Mouse (Mus musculus) midbrain, embryonic 12.5 days (tissue): ENCODE results near the gene Gja5. TPM values are rescaled to one million over a fixed set of nuclear protein-coding genes. Genes with fewer than 3 reads are reported as not detected.
A peak's percentile ranks its signal among the peaks of the same experiment; 100 is the strongest.

Source experiments
- ATAC-seq: fragments of 200-750 bp; cut with Nextera tagmentation; 2 replicates; pipeline ENCODE4 v1.8.0; 2017; ENCODE audit warnings: low read depth, moderate TSS enrichment, moderate library complexity; ENCODE audit not compliant: low FRiP score
- H3K27ac ChIP-seq: fragments of 300-500 bp; sonication (generic); replicated peaks from 2 replicates; pipeline ENCODE4 v1.5.1; 2016; ENCODE audit warnings: mild to moderate bottlenecking
- H3K27me3 ChIP-seq: fragments of 300-500 bp; sonication (generic); 2 replicates; pipeline ENCODE4 v1.6.1; 2016; ENCODE audit warnings: mild to moderate bottlenecking
- H3K36me3 ChIP-seq: fragments of 300-500 bp; sonication (generic); 2 replicates; pipeline ENCODE4 v1.6.1; 2016
- H3K4me1 ChIP-seq: fragments of 300-500 bp; sonication (generic); 2 replicates; pipeline ENCODE4 v1.6.1; 2016
- H3K4me2 ChIP-seq: fragments of 300-500 bp; sonication (generic); replicated peaks from 2 replicates; pipeline ENCODE4 v1.6.1; 2016; ENCODE audit warnings: mild to moderate bottlenecking, moderate library complexity
- H3K4me3 ChIP-seq: fragments of 300-500 bp; sonication (generic); 2 replicates; pipeline ENCODE4 v1.5.1; 2016; ENCODE audit warnings: mild to moderate bottlenecking
- H3K9ac ChIP-seq: fragments of 300-500 bp; sonication (generic); replicated peaks from 2 replicates; pipeline ENCODE4 v1.6.1; 2016; ENCODE audit warnings: mild to moderate bottlenecking, moderate library complexity
- H3K9me3 ChIP-seq: fragments of 300-500 bp; sonication (generic); 2 replicates; pipeline ENCODE4 v1.6.1; 2016; ENCODE audit warnings: mild to moderate bottlenecking
- WGBS: fragments of 180-500 bp; shearing (Covaris S2); methylation state at CpG from one replicate; pipeline ENCODE4 v1.1.7; 2016; 5-methylcytosine and 5-hydroxymethylcytosine counted together
- polyA plus RNA-seq: library from polyadenylated mRNA; unstranded; fragments of >200 nt; fragmentation: Nextera tagmentation; extraction: Ambion mirVana; gene quantifications from 2 replicates; pipeline ENCODE4 v1.2.1, GENCODE M21; 2016

Gja5 gene
- 4.7 and 5.4 TPM in 2 replicates for polyA plus RNA-seq

- Histone ChIP-seq H3K27ac (no peak within 1 kb of the TSS), H3K27me3 (peaks cover 17% of the 10 kb centered on the region), H3K36me3 (no peaks in the 10 kb centered on the region), H3K4me2 (peak within 1 kb of the TSS; percentile 67), H3K9ac (peak within 1 kb of the TSS; percentile 76), H3K9me3 (no peaks in the 10 kb centered on the region), H3K4me1 (peaks cover 10% of the 10 kb centered on the region), H3K4me3 (peak within 1 kb of the TSS; percentile 80)
- 13% methylated on average over 14 of the region's 14 CpGs for WGBS
- ATAC-seq, result no peak
Observed at GRCm38 (mm10) chr3:96904393-96904792, at the start of gene Gja5. Gene Gja5, plus strand, starts transcription at chr3:96904693.

GRCm38 (mm10) chr3:96855833-96856232 is 48.7 kb upstream of the Gja5 start:
- Histone ChIP-seq H3K9ac (no peak overlapping the region), H3K9me3 (no peaks in the 10 kb centered on the region), H3K4me2 (no peak overlapping the region), H3K27ac (no peak overlapping the region), H3K4me3 (no peak overlapping the region), H3K36me3 (0 out of 2 replicates have a peak, but pooled peaks cover 7% of the 10 kb centered on the region), H3K4me1 (no peaks in the 10 kb centered on the region), H3K27me3 (no peaks in the 10 kb centered on the region)
- no peak for ATAC-seq
- WGBS, result 84% methylated on average over 3 of the region's 3 CpGs

- Histone ChIP-seq H3K9ac (no peak overlapping the region), H3K36me3 (0 out of 2 replicates have a peak, but pooled peaks cover 7% of the 10 kb centered on the region), H3K4me1 (no peaks in the 10 kb centered on the region), H3K27me3 (no peaks in the 10 kb centered on the region), H3K9me3 (no peaks in the 10 kb centered on the region), H3K4me2 (no peak overlapping the region), H3K4me3 (no peak overlapping the region), H3K27ac (no peak overlapping the region)
- no peak for ATAC-seq
- WGBS, result 94% methylated on average over 5 of the region's 5 CpGs
Observed at GRCm38 (mm10) chr3:96860498-96860897, 44.0 kb upstream of the Gja5 start.

- no peaks in the 10 kb centered on the region for H3K4me1 ChIP-seq
- no peak overlapping the region for H3K9ac ChIP-seq
- no peak for ATAC-seq
- no peak overlapping the region for H3K27ac ChIP-seq
- H3K36me3 ChIP-seq, result peaks cover 43% of the 10 kb centered on the region
- 93% methylated on average over 3 of the region's 3 CpGs for WGBS
- no peaks in the 10 kb centered on the region for H3K27me3 ChIP-seq
- H3K4me3 ChIP-seq, result no peak overlapping the region
- H3K4me2 ChIP-seq, result no peak overlapping the region
- no peaks in the 10 kb centered on the region for H3K9me3 ChIP-seq
Observed at GRCm38 (mm10) chr3:96867863-96868262, 36.6 kb upstream of the Gja5 start.

- Histone ChIP-seq H3K4me1 (no peaks in the 10 kb centered on the region), H3K36me3 (peaks cover 50% of the 10 kb centered on the region), H3K27me3 (no peaks in the 10 kb centered on the region), H3K9ac (no peak overlapping the region), H3K4me3 (no peak overlapping the region), H3K4me2 (no peak overlapping the region), H3K9me3 (no peaks in the 10 kb centered on the region), H3K27ac (no peak overlapping the region)
- 92% methylated on average over 8 of the region's 8 CpGs for WGBS
- no peak for ATAC-seq
Observed at GRCm38 (mm10) chr3:96868566-96868965, 35.9 kb upstream of the Gja5 start.

GRCm38 (mm10) chr3:96869091-96869490 is 35.4 kb upstream of the Gja5 start:
- Histone ChIP-seq H3K27ac (no peak overlapping the region), H3K9me3 (no peaks in the 10 kb centered on the region), H3K9ac (no peak overlapping the region), H3K4me1 (no peaks in the 10 kb centered on the region), H3K4me3 (no peak overlapping the region), H3K27me3 (no peaks in the 10 kb centered on the region), H3K36me3 (peaks cover 53% of the 10 kb centered on the region), H3K4me2 (no peak overlapping the region)
- 96% methylated on average over 7 of the region's 7 CpGs for WGBS
- ATAC-seq, result no peak

- Histone ChIP-seq H3K27me3 (no peaks in the 10 kb centered on the region), H3K9ac (no peak overlapping the region), H3K4me1 (no peaks in the 10 kb centered on the region), H3K4me3 (no peak overlapping the region), H3K9me3 (no peaks in the 10 kb centered on the region), H3K4me2 (no peak overlapping the region), H3K36me3 (peaks cover 63% of the 10 kb centered on the region), H3K27ac (no peak overlapping the region)
- ATAC-seq, result no peak
- WGBS, result 97% methylated on average over 2 of the region's 2 CpGs
Observed at GRCm38 (mm10) chr3:96870270-96870669, 34.2 kb upstream of the Gja5 start.

GRCm38 (mm10) chr3:96871070-96871469 is 33.4 kb upstream of the Gja5 start:
- H3K4me2 ChIP-seq, result no peak overlapping the region
- H3K27ac ChIP-seq, result no peak overlapping the region
- 89% methylated on average over 8 of the region's 8 CpGs for WGBS
- no peaks in the 10 kb centered on the region for H3K27me3 ChIP-seq
- H3K9me3 ChIP-seq, result no peaks in the 10 kb centered on the region
- H3K4me1 ChIP-seq, result no peaks in the 10 kb centered on the region
- H3K4me3 ChIP-seq, result no peak overlapping the region
- peaks cover 68% of the 10 kb centered on the region for H3K36me3 ChIP-seq
- H3K9ac ChIP-seq, result no peak overlapping the region
- no peak for ATAC-seq

- no peaks in the 10 kb centered on the region for H3K9me3 ChIP-seq
- ATAC-seq, result no peak
- 96% methylated on average over 8 of the region's 8 CpGs for WGBS
- H3K27ac ChIP-seq, result no peak overlapping the region
- no peaks in the 10 kb centered on the region for H3K4me1 ChIP-seq
- H3K9ac ChIP-seq, result no peak overlapping the region
- no peaks in the 10 kb centered on the region for H3K27me3 ChIP-seq
- H3K36me3 ChIP-seq, result peaks cover 68% of the 10 kb centered on the region
- no peak overlapping the region for H3K4me3 ChIP-seq
- no peak overlapping the region for H3K4me2 ChIP-seq
Observed at GRCm38 (mm10) chr3:96872501-96872900, 32.0 kb upstream of the Gja5 start.

GRCm38 (mm10) chr3:96874808-96875571 is 29.5 kb upstream of the Gja5 start:
- Histone ChIP-seq H3K4me3 (no peak overlapping the region), H3K4me1 (no peaks in the 10 kb centered on the region), H3K36me3 (peaks cover 69% of the 10 kb centered on the region), H3K27ac (no peak overlapping the region), H3K9ac (no peak overlapping the region), H3K27me3 (no peaks in the 10 kb centered on the region), H3K4me2 (no peak overlapping the region), H3K9me3 (no peaks in the 10 kb centered on the region)
- WGBS, result 89% methylated on average over 7 of the region's 7 CpGs
- ATAC-seq, result no peak

GRCm38 (mm10) chr3:96879536-96879935 is 25.0 kb upstream of the Gja5 start:
- peaks cover 61% of the 10 kb centered on the region for H3K36me3 ChIP-seq

GRCm38 (mm10) chr3:96880385-96880784 is 24.1 kb upstream of the Gja5 start:
- Histone ChIP-seq H3K9me3 (no peaks in the 10 kb centered on the region), H3K9ac (no peak overlapping the region), H3K27ac (no peak overlapping the region), H3K36me3 (peaks cover 53% of the 10 kb centered on the region), H3K27me3 (no peaks in the 10 kb centered on the region), H3K4me3 (no peak overlapping the region), H3K4me1 (no peaks in the 10 kb centered on the region), H3K4me2 (no peak overlapping the region)
- WGBS, result 87% methylated on average over 4 of the region's 4 CpGs
- ATAC-seq, result no peak

More at GRCm38 (mm10) chr3:96879536-96879935, 25.0 kb upstream of the Gja5 start:
- H3K4me2 ChIP-seq, result no peak overlapping the region
- no peak overlapping the region for H3K27ac ChIP-seq
- no peaks in the 10 kb centered on the region for H3K9me3 ChIP-seq
- no peak for ATAC-seq
- WGBS, result 90% methylated on average over 9 of the region's 9 CpGs
- no peak overlapping the region for H3K4me3 ChIP-seq
- H3K4me1 ChIP-seq, result no peaks in the 10 kb centered on the region
- H3K27me3 ChIP-seq, result no peaks in the 10 kb centered on the region
- H3K9ac ChIP-seq, result no peak overlapping the region
